16 mouse cellular contexts compared by ENCODE assay signal in genomic region chr1:20470317-20470716, GRCm38 (mm10).
"Had no signal": no experiment of that assay in that cellular context is flagged by ENCODE, and none has a peak within 500 bp of the region (broad histone marks: within the 10 kb centered on the region; RNA-seq: fewer than 3 reads in every experiment).

No protein-coding gene starts in this region.

- H3K9me3 ChIP-seq: limb, embryonic 12.5 days; limb, embryonic 15.5 days; liver, embryonic 12.5 days; liver, embryonic 15.5 days; lung, embryonic 15.5 days; megakaryocyte, embryonic 14.5 days; midbrain, embryonic 10.5 days had no signal

- H3K27me3 ChIP-seq: liver, embryonic 12.5 days; liver, embryonic 15.5 days; lung, embryonic 15.5 days; megakaryocyte, embryonic 14.5 days had no signal

- H3K4me3 ChIP-seq: limb, embryonic 12.5 days; limb, embryonic 15.5 days; liver, embryonic 12.5 days; liver, embryonic 15.5 days; lung, embryonic 15.5 days; megakaryocyte, embryonic 14.5 days; midbrain, embryonic 10.5 days had no signal

- H3K9ac ChIP-seq: limb, embryonic 12.5 days; limb, embryonic 15.5 days; liver, embryonic 12.5 days; liver, embryonic 15.5 days; lung, embryonic 15.5 days had no signal

- ATAC-seq: liver, embryonic 12.5 days had no signal

- H3K4me1 ChIP-seq: liver, embryonic 12.5 days; liver, embryonic 15.5 days; lung, embryonic 15.5 days; megakaryocyte, embryonic 14.5 days; midbrain, embryonic 10.5 days had no signal

- H3K36me3 ChIP-seq: limb, embryonic 12.5 days; limb, embryonic 15.5 days; liver, embryonic 12.5 days; liver, embryonic 15.5 days; lung, embryonic 15.5 days; midbrain, embryonic 10.5 days had no signal

- DNase-seq: kidney, adult 9 months; kidney, postnatal 14 days; kidney, postnatal 4 days; left cerebral cortex, postnatal 4 days; lung, adult 18-20 months; lung, postnatal 10 days; lung, postnatal 36 days; thymus, adult 18-20 months; thymus, postnatal 36 days had no signal

- H3K4me2 ChIP-seq: limb, embryonic 12.5 days; limb, embryonic 15.5 days; liver, embryonic 12.5 days; liver, embryonic 15.5 days; lung, embryonic 15.5 days had no signal

- H3K27ac ChIP-seq: limb, embryonic 12.5 days; limb, embryonic 15.5 days; liver, embryonic 12.5 days; liver, embryonic 15.5 days; lung, embryonic 15.5 days; midbrain, embryonic 10.5 days had no signal
